Mouse (Mus musculus): ENCODE data around the gene Dlx3. TPM values are rescaled to one million over a fixed set of nuclear protein-coding genes. Genes with fewer than 3 reads are reported as not detected.
A peak's percentile ranks its signal among the peaks of the same experiment; 100 is the strongest.

Gene Dlx3
- polyA plus RNA-seq, 1 experiment from 2014 or later: 0.05 TPM

GRCm38 (mm10) chr11:95142258-95142657, 22.3 kb downstream of the Dlx3 start:
- H3K27me3 ChIP-seq (replicated peaks; ENCODE audit: insufficient read depth, low read length): peaks cover 74% of the 10 kb centered on the region
- 22% methylated on average over 10 of the region's 10 CpGs for WGBS
- no peak overlapping the region for H3K4me3 ChIP-seq (ENCODE audit: low read depth, low read length)
- no peak overlapping the region for H3K4me2 ChIP-seq (replicated peaks; ENCODE audit: low read depth, low read length)
- H3K9ac ChIP-seq (replicated peaks; ENCODE audit: low read depth): no peak overlapping the region
- H3K9me3 ChIP-seq (ENCODE audit: low read length): no peaks in the 10 kb centered on the region
- peaks cover 14% of the 10 kb centered on the region for H3K4me1 ChIP-seq (ENCODE audit: insufficient read depth, low read depth, low read length)
- ATAC-seq (no peak), DNase-seq (ENCODE audit: low spot score) (no peak)
- H3K36me3 ChIP-seq (ENCODE audit: insufficient read depth, low read length): no peaks in the 10 kb centered on the region
- TF ChIP-seq CTCF (IDR thresholded peaks at IDR 0.05) (no peak), EP300 (IDR thresholded peaks at IDR 0.05) (no peak)
- H3K27ac ChIP-seq (ENCODE audit: low read length): no peak overlapping the region

GRCm38 (mm10) chr11:95142980-95143575, 23.2 kb downstream of the Dlx3 start:
- H3K4me3 ChIP-seq (ENCODE audit: low read depth, low read length): no peak overlapping the region; the same call in 1 of the 2 replicates
- 4% methylated on average over 39 of the region's 39 CpGs for WGBS
- H3K9ac ChIP-seq (replicated peaks; ENCODE audit: low read depth): no peak overlapping the region
- H3K27me3 ChIP-seq (replicated peaks; ENCODE audit: insufficient read depth, low read length): peaks cover 73% of the 10 kb centered on the region
- TF ChIP-seq CTCF (IDR thresholded peaks at IDR 0.05): no peak
- TF ChIP-seq EP300 (IDR thresholded peaks at IDR 0.05): no peak
- peaks cover 14% of the 10 kb centered on the region for H3K4me1 ChIP-seq (ENCODE audit: insufficient read depth, low read depth, low read length)
- no peaks in the 10 kb centered on the region for H3K9me3 ChIP-seq (ENCODE audit: low read length)
- H3K4me2 ChIP-seq (replicated peaks; ENCODE audit: low read depth, low read length): 0 out of 2 replicates have a peak overlapping the region, but pooled peaks have one; percentile 11
- H3K27ac ChIP-seq (ENCODE audit: low read length): no peak overlapping the region
- peak; percentile 45 for DNase-seq (ENCODE audit: low spot score)
- no peak for ATAC-seq
- H3K36me3 ChIP-seq (ENCODE audit: insufficient read depth, low read length): no peaks in the 10 kb centered on the region

DNA sequence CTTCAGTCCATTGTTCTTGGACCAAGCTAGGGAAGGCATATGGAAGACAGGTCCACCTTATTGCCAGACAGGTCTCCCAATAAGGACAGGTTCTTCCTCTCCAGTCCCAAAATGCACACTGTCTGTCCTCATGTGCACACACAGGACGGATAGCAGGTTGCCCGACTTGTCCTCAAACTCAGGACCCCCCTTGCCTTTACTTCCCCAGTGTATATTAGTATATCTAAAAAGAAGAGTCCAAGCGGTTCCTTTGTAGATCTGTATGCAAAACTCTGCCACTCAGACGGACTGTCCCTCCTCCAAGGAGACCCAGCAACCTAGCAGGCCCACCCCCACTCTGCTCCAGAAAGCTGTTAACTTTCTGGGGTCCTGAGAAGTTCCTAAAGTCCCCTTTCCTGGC, 23.7 kb downstream of the Dlx3 start:
- no peak overlapping the region for H3K9ac ChIP-seq (replicated peaks; ENCODE audit: low read depth)
- H3K4me1 ChIP-seq (ENCODE audit: insufficient read depth, low read depth, low read length): peaks cover 14% of the 10 kb centered on the region
- H3K27ac ChIP-seq (ENCODE audit: low read length): no peak overlapping the region
- H3K27me3 ChIP-seq (replicated peaks; ENCODE audit: insufficient read depth, low read length): peaks cover 78% of the 10 kb centered on the region
- ATAC-seq (no peak), DNase-seq (ENCODE audit: low spot score) (no peak)
- H3K9me3 ChIP-seq (ENCODE audit: low read length): no peaks in the 10 kb centered on the region
- no peaks in the 10 kb centered on the region for H3K36me3 ChIP-seq (ENCODE audit: insufficient read depth, low read length)
- H3K4me2 ChIP-seq (replicated peaks; ENCODE audit: low read depth, low read length): no peak overlapping the region
- WGBS: 8% methylated on average over 4 of the region's 4 CpGs
- TF ChIP-seq CTCF (IDR thresholded peaks at IDR 0.05) (no peak), EP300 (IDR thresholded peaks at IDR 0.05) (no peak)
- H3K4me3 ChIP-seq (ENCODE audit: low read depth, low read length): no peak overlapping the region

GRCm38 (mm10) chr11:95144091-95144945, 24.4 kb downstream of the Dlx3 start:
- Histone ChIP-seq H3K27me3 (replicated peaks; ENCODE audit: insufficient read depth, low read length) (peaks cover 83% of the 10 kb centered on the region), H3K4me1 (ENCODE audit: insufficient read depth, low read depth, low read length) (peaks cover 14% of the 10 kb centered on the region), H3K36me3 (ENCODE audit: insufficient read depth, low read length) (no peaks in the 10 kb centered on the region), H3K9ac (replicated peaks; ENCODE audit: low read depth) (no peak overlapping the region), H3K4me2 (replicated peaks; ENCODE audit: low read depth, low read length) (peak overlapping the region; percentile 72), H3K9me3 (ENCODE audit: low read length) (no peaks in the 10 kb centered on the region), H3K27ac (ENCODE audit: low read length) (no peak overlapping the region), H3K4me3 (ENCODE audit: low read depth, low read length) (peak overlapping the region; percentile 45; the same call in 1 of the 2 replicates)
- ATAC-seq (no peak), DNase-seq (ENCODE audit: low spot score) (no peak)
- no peak for TF ChIP-seq EP300 (IDR thresholded peaks at IDR 0.05)
- TF ChIP-seq CTCF (IDR thresholded peaks at IDR 0.05): no peak
- WGBS: 17% methylated on average over 9 of the region's 9 CpGs

GRCm38 (mm10) chr11:95144946-95145483, 25.1 kb downstream of the Dlx3 start:
- TF ChIP-seq CTCF (IDR thresholded peaks at IDR 0.05): no peak
- TF ChIP-seq EP300 (IDR thresholded peaks at IDR 0.05): no peak
- Histone ChIP-seq H3K4me3 (ENCODE audit: low read depth, low read length) (peak overlapping the region; percentile 45), H3K36me3 (ENCODE audit: insufficient read depth, low read length) (no peaks in the 10 kb centered on the region), H3K4me1 (ENCODE audit: insufficient read depth, low read depth, low read length) (peaks cover 15% of the 10 kb centered on the region), H3K27ac (ENCODE audit: low read length) (no peak overlapping the region), H3K9ac (replicated peaks; ENCODE audit: low read depth) (no peak overlapping the region), H3K27me3 (replicated peaks; ENCODE audit: insufficient read depth, low read length) (peaks cover 85% of the 10 kb centered on the region), H3K9me3 (ENCODE audit: low read length) (no peaks in the 10 kb centered on the region), H3K4me2 (replicated peaks; ENCODE audit: low read depth, low read length) (peak overlapping the region; percentile 72)
- no peak for ATAC-seq
- WGBS: under 1% methylated on average over 34 of the region's 34 CpGs
- no peak for DNase-seq (ENCODE audit: low spot score)

DNA sequence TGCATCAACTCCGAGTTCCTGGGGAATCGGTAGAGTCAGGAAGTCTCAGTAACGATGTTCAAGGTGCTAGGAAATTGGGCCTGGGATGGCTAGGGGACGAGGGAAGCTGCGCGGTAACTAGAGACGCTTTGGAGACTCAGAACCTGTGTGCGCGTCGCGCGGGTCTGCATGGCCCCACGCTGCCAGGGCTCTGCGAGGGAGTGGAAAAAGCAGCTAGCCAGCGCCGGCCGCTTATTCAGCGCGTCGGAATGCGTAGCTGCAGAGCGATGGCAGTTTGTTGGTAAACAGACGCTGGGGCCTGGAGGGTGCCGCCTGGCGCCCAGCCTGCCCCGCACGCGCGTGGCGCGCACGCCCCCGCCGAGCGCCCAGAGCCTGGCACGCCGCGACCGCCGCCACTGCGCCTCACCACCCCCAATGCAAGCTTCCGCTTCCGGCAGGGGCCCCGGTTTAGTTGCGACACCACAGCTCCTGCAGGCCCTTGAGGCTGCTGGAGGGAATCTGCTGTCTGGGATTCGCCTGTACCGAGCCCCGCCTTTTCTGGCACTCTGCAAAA, 26.0 kb downstream of the Dlx3 start, which contains the start of gene Dlx4:
Gene Dlx4, minus strand, starts transcription at position 413 of the 553 bp plus-strand sequence.
- H3K4me3 ChIP-seq (ENCODE audit: low read depth, low read length): peak within 1 kb of the TSS; percentile 45
- WGBS: under 1% methylated on average over 47 of the region's 48 CpGs
- H3K9ac ChIP-seq (replicated peaks; ENCODE audit: low read depth): no peak within 1 kb of the TSS; the same call in 1 of the 2 replicates
- TF ChIP-seq EP300 (IDR thresholded peaks at IDR 0.05) (no peak), CTCF (IDR thresholded peaks at IDR 0.05) (no peak)
- peaks cover 90% of the 10 kb centered on the region for H3K27me3 ChIP-seq (replicated peaks; ENCODE audit: insufficient read depth, low read length)
- no peaks in the 10 kb centered on the region for H3K36me3 ChIP-seq (ENCODE audit: insufficient read depth, low read length)
- peak; percentile 72 for DNase-seq (ENCODE audit: low spot score)
- H3K27ac ChIP-seq (ENCODE audit: low read length): no peak within 1 kb of the TSS
- no peaks in the 10 kb centered on the region for H3K9me3 ChIP-seq (ENCODE audit: low read length)
- H3K4me1 ChIP-seq (ENCODE audit: insufficient read depth, low read depth, low read length): peaks cover 20% of the 10 kb centered on the region
- peak; percentile 79 for ATAC-seq
- peak within 1 kb of the TSS; percentile 72 for H3K4me2 ChIP-seq (replicated peaks; ENCODE audit: low read depth, low read length)

All from lung, postnatal 0 days (tissue).